8 mouse cellular contexts compared by ENCODE assay signal in genomic region chr5:124860013-124860412, GRCm38 (mm10). TPM values are rescaled to one million over a fixed set of nuclear protein-coding genes. Genes with fewer than 3 reads are reported as not detected.
DNase-seq lines count a peak whose midpoint lies in the region; ATAC-seq and TF ChIP-seq lines count a peak whose summit lies in the region.

No protein-coding gene starts in this region.

- no peak for ATAC-seq in intestine, embryonic 14.5 days (replicated peaks; ENCODE audit: low FRiP score, low TSS enrichment, low read depth)
- ATAC-seq in intestine, embryonic 15.5 days: no peak
- ATAC-seq in midbrain, embryonic 15.5 days (replicated peaks): no peak

- 5% methylated on average over 5 of the region's 5 CpGs for WGBS in intestine, embryonic 14.5 days
- 9% methylated on average over 5 of the region's 5 CpGs for WGBS in intestine, embryonic 15.5 days
- 15% methylated on average over 5 of the region's 5 CpGs for WGBS in midbrain, embryonic 15.5 days

- no peak overlapping the region for H3K4me2 ChIP-seq in intestine, embryonic 14.5 days (ENCODE audit: low read length)
- no peak overlapping the region for H3K4me2 ChIP-seq in intestine, embryonic 15.5 days (replicated peaks)
- peak overlapping the region; percentile 85 for H3K4me2 ChIP-seq in midbrain, embryonic 15.5 days

- TF ChIP-seq EP300 in ES-Bruce4 (IDR thresholded peaks at IDR 0.05; ENCODE audit: insufficient read depth, low read depth, low read length): no peak

- H3K9me3 ChIP-seq in intestine, embryonic 14.5 days (ENCODE audit: control insufficient read depth, low read length): no peaks in the 10 kb centered on the region
- no peaks in the 10 kb centered on the region for H3K9me3 ChIP-seq in intestine, embryonic 15.5 days
- H3K9me3 ChIP-seq in ES-Bruce4 (replicated peaks; ENCODE audit: control insufficient read depth, insufficient read depth, low read length, poor library complexity, severe bottlenecking): no peaks in the 10 kb centered on the region
- H3K9me3 ChIP-seq in midbrain, embryonic 15.5 days: no peaks in the 10 kb centered on the region

- H3K4me3 ChIP-seq in intestine, embryonic 14.5 days (ENCODE audit: low read depth, low read length): no peak overlapping the region
- no peak overlapping the region for H3K4me3 ChIP-seq in intestine, embryonic 15.5 days (replicated peaks)
- no peak overlapping the region for H3K4me3 ChIP-seq in ES-Bruce4 (ENCODE audit: low read depth, low read length)
- H3K4me3 ChIP-seq in midbrain, embryonic 15.5 days: peak overlapping the region; percentile 14

- peaks cover 5% of the 10 kb centered on the region for H3K36me3 ChIP-seq in intestine, embryonic 14.5 days (ENCODE audit: control insufficient read depth, insufficient read depth, low read length)
- no peaks in the 10 kb centered on the region for H3K36me3 ChIP-seq in intestine, embryonic 15.5 days
- 0 out of 2 replicates have a peak, but pooled peaks cover 3% of the 10 kb centered on the region for H3K36me3 ChIP-seq in ES-Bruce4 (ENCODE audit: control insufficient read depth, insufficient read depth, low read length, poor library complexity, severe bottlenecking)
- H3K36me3 ChIP-seq in midbrain, embryonic 15.5 days (replicated peaks): no peaks in the 10 kb centered on the region

- peaks cover 12% of the 10 kb centered on the region for H3K4me1 ChIP-seq in intestine, embryonic 14.5 days (replicated peaks; ENCODE audit: control insufficient read depth, insufficient read depth, low read length)
- peaks cover 12% of the 10 kb centered on the region; the same call in 1 of the 2 replicates for H3K4me1 ChIP-seq in intestine, embryonic 15.5 days (replicated peaks)
- no peaks in the 10 kb centered on the region for H3K4me1 ChIP-seq in ES-Bruce4 (ENCODE audit: control insufficient read depth, insufficient read depth, low read length)
- peaks cover 34% of the 10 kb centered on the region for H3K4me1 ChIP-seq in midbrain, embryonic 15.5 days

- peak; percentile 59 for DNase-seq in intestine, embryonic 14.5 days (ENCODE audit: low spot score)
- DNase-seq in embryo, embryonic 10.5 days (ENCODE audit: low spot score): peak; percentile 63
- no peak for DNase-seq in adipocyte (ENCODE audit: low spot score)
- DNase-seq in left cerebral cortex, adult 11 months (ENCODE audit: low spot score): no peak
- no peak for DNase-seq in kidney, postnatal 25 days

- TF ChIP-seq POLR2A in ES-Bruce4 (IDR thresholded peaks at IDR 0.05; ENCODE audit: insufficient read depth, low read length): no peak

- no peak overlapping the region for H3K27ac ChIP-seq in intestine, embryonic 14.5 days (ENCODE audit: low read depth)
- H3K27ac ChIP-seq in intestine, embryonic 15.5 days: no peak overlapping the region
- no peak overlapping the region for H3K27ac ChIP-seq in ES-Bruce4 (ENCODE audit: insufficient read depth, low read length)
- no peak overlapping the region for H3K27ac ChIP-seq in midbrain, embryonic 15.5 days

- no peak overlapping the region for H3K9ac ChIP-seq in intestine, embryonic 14.5 days (ENCODE audit: low read length)
- no peak overlapping the region for H3K9ac ChIP-seq in intestine, embryonic 15.5 days
- no peak overlapping the region for H3K9ac ChIP-seq in ES-Bruce4 (ENCODE audit: low read depth, poor library complexity, severe bottlenecking)
- no peak overlapping the region for H3K9ac ChIP-seq in midbrain, embryonic 15.5 days

- peaks cover 24% of the 10 kb centered on the region for H3K27me3 ChIP-seq in intestine, embryonic 14.5 days (replicated peaks; ENCODE audit: control insufficient read depth, insufficient read depth, low read length)
- H3K27me3 ChIP-seq in intestine, embryonic 15.5 days (replicated peaks): peaks cover 16% of the 10 kb centered on the region
- no peaks in the 10 kb centered on the region for H3K27me3 ChIP-seq in ES-Bruce4 (ENCODE audit: control insufficient read depth, insufficient read depth, low read length, poor library complexity, severe bottlenecking)
- no peaks in the 10 kb centered on the region for H3K27me3 ChIP-seq in midbrain, embryonic 15.5 days (replicated peaks)

- TF ChIP-seq CTCF in ES-Bruce4 (IDR thresholded peaks at IDR 0.05; ENCODE audit: low read depth, low read length): peak; percentile 32

RNA-seq across cellular contexts. Expression of gene Ccdc92, which starts 2.2 kb away (rescaled TPM):
- polyA plus RNA-seq in intestine, embryonic 14.5 days (2014; fragmentation: Nextera tagmentation; extraction: Ambion mirVana): 6.8 and 7.4 TPM in 2 replicates
- 6.4 and 6.6 TPM in 2 replicates for polyA plus RNA-seq in intestine, embryonic 15.5 days (2015; fragmentation: Nextera tagmentation; extraction: Ambion mirVana)
- polyA plus RNA-seq in ES-Bruce4 (2011; ENCODE audit: insufficient read depth, insufficient read length, low read depth, missing spikeins): 8.3 and 12.6 TPM in 2 replicates
- polyA plus RNA-seq in midbrain, embryonic 15.5 days (2015; fragmentation: Nextera tagmentation; extraction: Ambion mirVana): 43.6 TPM in 2 replicates

RNA-seq across cellular contexts. Expression of gene Zfp664, which starts 2.5 kb away (rescaled TPM):
- 69.6 and 81.1 TPM in 2 replicates for polyA plus RNA-seq in intestine, embryonic 14.5 days (2014; fragmentation: Nextera tagmentation; extraction: Ambion mirVana)
- polyA plus RNA-seq in intestine, embryonic 15.5 days (2015; fragmentation: Nextera tagmentation; extraction: Ambion mirVana): 77.1 and 77.4 TPM in 2 replicates
- 96.4 and 103 TPM in 2 replicates for polyA plus RNA-seq in ES-Bruce4 (2011; ENCODE audit: insufficient read depth, insufficient read length, low read depth, missing spikeins)
- 117 and 126 TPM in 2 replicates for polyA plus RNA-seq in midbrain, embryonic 15.5 days (2015; fragmentation: Nextera tagmentation; extraction: Ambion mirVana)

Comparison
In these comparisons a context has a peak if more than half of its experiments do, and no peak if none do; other contexts are left out.
1. DNase-seq: peak in intestine, embryonic 14.5 days (single experiment) and embryo, embryonic 10.5 days (single experiment); none in adipocyte (single experiment), left cerebral cortex, adult 11 months (single experiment) and kidney, postnatal 25 days (0 of 2).